Mouse (Mus musculus) erythroblast, embryonic 14.5 days (primary cell): ENCODE results near the gene Myt1l. TPM values are rescaled to one million over a fixed set of nuclear protein-coding genes. Genes with fewer than 3 reads are reported as not detected.

ENCODE experiments used
- H3K27me3 ChIP-seq: 2 replicates; pipeline ENCODE4 v1.6.1; 2012; ENCODE audit warnings: inconsistent platforms; ENCODE audit not compliant: control insufficient read depth
- H3K36me3 ChIP-seq: 2 replicates; pipeline ENCODE4 v1.6.1; 2012; ENCODE audit warnings: mild to moderate bottlenecking, inconsistent platforms; ENCODE audit not compliant: control insufficient read depth
- H3K4me1 ChIP-seq: 2 replicates; pipeline ENCODE4 v1.6.1; 2012; ENCODE audit warnings: inconsistent platforms; ENCODE audit not compliant: control insufficient read depth
- H3K4me3 ChIP-seq: replicated peaks from 2 replicates; pipeline ENCODE3; 2012; ENCODE audit warnings: moderate library complexity, mild to moderate bottlenecking, inconsistent platforms
- H3K9me3 ChIP-seq: 2 replicates; pipeline ENCODE4 v1.6.1; 2012; ENCODE audit warnings: low read length, inconsistent platforms, mixed read lengths; ENCODE audit not compliant: control insufficient read depth
- GATA1 ChIP-seq: IDR thresholded peaks from 2 replicates; pipeline ENCODE4 v1.6.1; 2012; ENCODE audit warnings: low read length, inconsistent platforms, mixed read lengths
- TAL1 ChIP-seq: IDR thresholded peaks from 3 replicates; pipeline ENCODE4 v1.6.1; 2012; ENCODE audit warnings: low read length, inconsistent platforms, mixed read lengths
- polyA plus RNA-seq: library from polyadenylated mRNA; stranded (reverse); fragments of >175 nt; gene quantifications from 2 replicates; pipeline ENCODE4 v1.2.3, GENCODE M21; 2012

The Myt1l gene
- polyA plus RNA-seq, 1 experiment = not detected

- H3K4me3 ChIP-seq = no peak overlapping the region
- no peaks in the 10 kb centered on the region for H3K4me1 ChIP-seq
- no peaks in the 10 kb centered on the region for H3K36me3 ChIP-seq
- H3K9me3 ChIP-seq = no peaks in the 10 kb centered on the region
- TF ChIP-seq GATA1 = no peak
- no peak for TF ChIP-seq TAL1
- no peaks in the 10 kb centered on the region for H3K27me3 ChIP-seq
These were observed 281.5 kb downstream of the Myt1l start for GRCm38 (mm10) chr12:29809569-29810185.

GRCm38 (mm10) chr12:29815466-29815865 lies 287.3 kb downstream of the Myt1l start:
- Histone ChIP-seq H3K27me3 (no peaks in the 10 kb centered on the region), H3K4me1 (no peaks in the 10 kb centered on the region), H3K9me3 (no peaks in the 10 kb centered on the region), H3K36me3 (no peaks in the 10 kb centered on the region), H3K4me3 (no peak overlapping the region)
- TF ChIP-seq TAL1 (no peak), GATA1 (no peak)

GRCm38 (mm10) chr12:29816130-29816529 lies 287.9 kb downstream of the Myt1l start:
- Histone ChIP-seq H3K4me3 (no peak overlapping the region), H3K4me1 (no peaks in the 10 kb centered on the region), H3K27me3 (no peaks in the 10 kb centered on the region), H3K9me3 (no peaks in the 10 kb centered on the region), H3K36me3 (no peaks in the 10 kb centered on the region)
- TF ChIP-seq GATA1 (no peak), TAL1 (no peak)

- no peak overlapping the region for H3K4me3 ChIP-seq
- no peaks in the 10 kb centered on the region for H3K9me3 ChIP-seq
- TF ChIP-seq GATA1 (no peak), TAL1 (no peak)
- no peaks in the 10 kb centered on the region for H3K27me3 ChIP-seq
- no peaks in the 10 kb centered on the region for H3K36me3 ChIP-seq
- H3K4me1 ChIP-seq = no peaks in the 10 kb centered on the region
These were observed 288.6 kb downstream of the Myt1l start for GRCm38 (mm10) chr12:29816761-29817160.

GRCm38 (mm10) chr12:29822216-29822615 lies 294.0 kb downstream of the Myt1l start:
- Histone ChIP-seq H3K4me1 (no peaks in the 10 kb centered on the region), H3K36me3 (no peaks in the 10 kb centered on the region), H3K9me3 (no peaks in the 10 kb centered on the region), H3K27me3 (no peaks in the 10 kb centered on the region), H3K4me3 (no peak overlapping the region)
- TF ChIP-seq TAL1 (no peak), GATA1 (no peak)

DNA sequence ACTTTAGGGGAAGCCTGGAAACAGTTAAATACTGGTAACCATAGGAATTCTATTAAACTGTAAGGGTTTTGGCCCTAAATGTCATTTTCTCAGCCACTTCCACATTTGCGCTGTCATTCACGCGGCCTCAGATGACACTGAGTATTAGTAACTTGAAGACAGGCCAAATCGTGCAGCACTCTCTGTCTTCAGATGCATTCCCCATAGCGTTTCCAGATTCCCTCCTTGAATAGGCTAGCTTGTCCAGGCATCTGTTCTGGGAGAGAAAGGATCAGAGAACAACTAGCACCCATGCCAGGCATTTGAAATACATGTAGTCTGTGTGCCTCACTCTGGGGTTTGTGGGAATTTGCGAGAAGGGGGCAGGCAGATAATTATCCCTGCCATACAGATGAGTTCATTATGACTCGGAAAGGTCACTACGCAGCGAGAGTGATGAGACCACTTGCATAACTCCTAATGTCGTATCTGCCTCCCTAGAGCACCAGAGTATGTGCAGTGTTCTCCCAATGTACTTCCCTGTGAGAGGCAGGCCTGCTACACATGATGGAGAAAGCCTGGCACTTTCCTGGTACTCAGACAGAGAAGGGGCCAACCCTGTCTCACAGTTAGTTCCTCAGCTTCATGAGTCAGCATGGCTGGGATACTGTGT lies 295.7 kb downstream of the Myt1l start:
- TF ChIP-seq TAL1 (no peak), GATA1 (no peak)
- Histone ChIP-seq H3K4me1 (no peaks in the 10 kb centered on the region), H3K9me3 (no peaks in the 10 kb centered on the region)

GRCm38 (mm10) chr12:29830571-29830970 lies 302.4 kb downstream of the Myt1l start:
- Histone ChIP-seq H3K4me1 (no peaks in the 10 kb centered on the region), H3K27me3 (no peaks in the 10 kb centered on the region), H3K9me3 (no peaks in the 10 kb centered on the region), H3K36me3 (no peaks in the 10 kb centered on the region), H3K4me3 (no peak overlapping the region)
- TF ChIP-seq GATA1 (no peak), TAL1 (no peak)

More for the DNA sequence above, 295.7 kb downstream of the Myt1l start:
- H3K27me3 ChIP-seq = no peaks in the 10 kb centered on the region
- H3K36me3 ChIP-seq = no peaks in the 10 kb centered on the region
- H3K4me3 ChIP-seq = no peak overlapping the region

GRCm38 (mm10) chr12:29831356-29831755 lies 303.2 kb downstream of the Myt1l start:
- no peaks in the 10 kb centered on the region for H3K27me3 ChIP-seq
- no peaks in the 10 kb centered on the region for H3K36me3 ChIP-seq
- no peak overlapping the region for H3K4me3 ChIP-seq
- no peaks in the 10 kb centered on the region for H3K9me3 ChIP-seq
- no peak for TF ChIP-seq TAL1
- TF ChIP-seq GATA1 = no peak
- no peaks in the 10 kb centered on the region for H3K4me1 ChIP-seq

GRCm38 (mm10) chr12:29837301-29837791 lies 309.2 kb downstream of the Myt1l start:
- Histone ChIP-seq H3K36me3 (no peaks in the 10 kb centered on the region), H3K27me3 (no peaks in the 10 kb centered on the region), H3K4me1 (no peaks in the 10 kb centered on the region), H3K4me3 (no peak overlapping the region), H3K9me3 (no peaks in the 10 kb centered on the region; the same call in 1 of the 2 replicates)
- TF ChIP-seq TAL1 (no peak), GATA1 (no peak)
